Mouse (Mus musculus) stomach, adult 2 months (tissue): ENCODE measurements around the gene Fam120b. TPM values are rescaled to one million over a fixed set of nuclear protein-coding genes. Genes with fewer than 3 reads are reported as not detected.

Experiments used
- polyA plus RNA-seq: library from polyadenylated mRNA; depleted of rRNA; stranded (reverse); fragments of >200 nt; gene quantifications from 2 replicates; pipeline ENCODE4 v1.2.3, GENCODE M21; 2012; rRNA removed

The Fam120b gene
- polyA plus RNA-seq, result 2.1 and 2.7 TPM in 2 replicates

DNA sequence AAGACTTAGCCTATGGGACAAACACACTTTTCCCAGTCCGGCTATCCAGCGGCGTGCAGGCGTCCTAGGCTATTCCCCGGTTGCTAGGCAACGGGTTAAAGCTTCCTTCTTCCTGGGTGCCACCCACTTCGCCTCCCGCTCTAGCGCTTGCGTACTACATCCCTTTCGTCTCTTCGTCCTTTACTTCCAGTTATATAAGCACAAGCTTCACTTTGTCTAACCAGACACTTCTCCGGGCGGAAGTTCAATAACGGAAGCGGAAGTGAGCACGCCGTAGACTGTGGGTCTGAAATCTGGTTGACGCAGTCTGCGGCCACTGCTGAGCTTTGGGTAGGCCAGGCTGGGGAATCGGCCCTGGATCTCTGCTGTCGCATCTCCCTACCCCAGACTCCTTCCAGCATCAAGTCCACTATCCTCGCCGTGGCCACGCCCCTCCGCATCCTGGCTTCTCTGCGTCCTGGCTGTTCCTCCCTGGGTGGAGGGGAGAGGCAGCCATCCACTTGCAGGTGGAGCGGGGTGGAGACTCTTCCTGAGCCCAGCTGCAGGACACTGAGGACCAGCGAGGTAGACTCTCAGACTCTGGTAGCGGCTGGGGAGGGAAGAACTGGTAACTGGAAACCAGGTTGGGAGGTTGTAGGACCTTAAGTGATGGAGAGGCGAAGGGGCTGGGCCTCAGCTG lies at the start of gene Fam120b:
Fam120b (plus strand) TSS at position 206 of the 679 bp plus-strand sequence.

DNA sequence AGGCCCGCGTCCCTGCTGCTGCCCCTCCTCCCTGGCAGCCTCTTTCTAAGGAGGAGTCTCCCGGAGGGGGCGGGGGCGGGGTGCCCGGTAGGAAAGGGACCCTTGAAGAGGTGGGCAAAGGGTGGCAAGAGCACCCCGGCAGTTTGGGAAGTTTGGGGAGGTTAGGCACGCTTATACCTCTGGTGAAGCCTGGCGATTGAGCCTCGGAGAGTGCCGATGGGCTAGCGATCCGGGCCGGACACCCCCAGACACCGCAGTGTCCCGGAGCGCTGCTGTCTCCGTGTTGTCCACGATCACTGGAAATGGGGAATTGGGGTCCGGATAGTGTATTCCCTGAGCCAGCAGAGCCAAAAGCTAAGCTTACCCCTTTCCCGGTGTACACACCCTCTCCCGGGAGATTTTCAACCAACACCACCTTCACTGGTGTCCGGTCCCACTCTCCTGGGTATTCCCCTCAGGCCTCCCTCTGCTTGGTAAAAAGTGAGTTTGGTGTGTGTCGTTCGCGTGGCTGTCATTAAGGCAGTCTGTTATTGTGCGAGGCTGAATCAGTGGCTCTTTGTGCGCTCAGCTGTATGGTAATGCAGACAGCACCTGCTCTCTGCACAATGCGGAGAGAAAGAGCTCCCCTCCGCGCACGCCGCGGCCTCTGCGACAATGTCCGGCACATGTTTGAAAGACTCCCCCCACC lies 19.4 kb upstream of the Fam120b start, which contains the start of gene Dll1:
Dll1 (minus strand) TSS at position 379 of the 688 bp plus-strand sequence.

Other genes with a start within 250 kb of the Fam120b start
- gene Dll1, start 19.3 kb upstream of the Fam120b start, polyA plus RNA-seq, result 4.2 and 7.6 TPM in 2 replicates
- gene Psmb1, start 103.5 kb downstream of the Fam120b start, polyA plus RNA-seq, result 14.0 and 17.8 TPM in 2 replicates
- 8.4 and 9.5 TPM in 2 replicates for gene Tbp, start 103.7 kb downstream of the Fam120b start, polyA plus RNA-seq
- 18.2 and 44.2 TPM in 2 replicates for gene Pdcd2, start 131.1 kb downstream of the Fam120b start, polyA plus RNA-seq
- gene Prdm9, start 168.2 kb downstream of the Fam120b start, polyA plus RNA-seq, result 1.7 and 4.0 TPM in 2 replicates